Mouse (Mus musculus) myocyte (in vitro differentiated cells): Measurements from ENCODE around the gene 4931406P16Rik.

Experiments
- E2F4 ChIP-seq: IDR thresholded peaks from one replicate; pipeline ENCODE4 v1.6.1; 2011; ENCODE audit warnings: mild to moderate bottlenecking, control low read depth, moderate library complexity; ENCODE audit not compliant: insufficient read depth
- MYOD1 ChIP-seq, 3 experiments: IDR thresholded peaks; one replicate each; pipeline ENCODE4 v1.6.1; 2011; ENCODE audit warnings: control low read depth in 2 of 3, low read depth in 2 of 3, mild to moderate bottlenecking in 2 of 3, moderate library complexity in 1 of 3; ENCODE audit not compliant: insufficient read length in 2 of 3, control insufficient read depth in 1 of 3
- POLR2A ChIP-seq: IDR thresholded peaks from one replicate; pipeline ENCODE4 v1.6.1; 2011; ENCODE audit warnings: low read depth, mild to moderate bottlenecking, control low read depth, moderate library complexity; ENCODE audit not compliant: insufficient read length
- POLR2AphosphoS2 ChIP-seq: IDR thresholded peaks from one replicate; pipeline ENCODE4 v1.6.1; 2011; ENCODE audit warnings: low read depth, control low read depth; ENCODE audit not compliant: insufficient read length
- SRF ChIP-seq: IDR thresholded peaks from one replicate; pipeline ENCODE4 v1.6.1; 2011; ENCODE audit warnings: low read depth; ENCODE audit not compliant: control insufficient read depth, insufficient read length
- TCF12 ChIP-seq: IDR thresholded peaks from one replicate; pipeline ENCODE4 v1.6.1; 2011; ENCODE audit warnings: mild to moderate bottlenecking, control low read depth; ENCODE audit not compliant: poor library complexity, insufficient read depth, severe bottlenecking
- TCF3 ChIP-seq: IDR thresholded peaks from one replicate; pipeline ENCODE4 v1.6.1; 2011; ENCODE audit warnings: low read depth, control low read depth; ENCODE audit not compliant: insufficient read length

DNA sequence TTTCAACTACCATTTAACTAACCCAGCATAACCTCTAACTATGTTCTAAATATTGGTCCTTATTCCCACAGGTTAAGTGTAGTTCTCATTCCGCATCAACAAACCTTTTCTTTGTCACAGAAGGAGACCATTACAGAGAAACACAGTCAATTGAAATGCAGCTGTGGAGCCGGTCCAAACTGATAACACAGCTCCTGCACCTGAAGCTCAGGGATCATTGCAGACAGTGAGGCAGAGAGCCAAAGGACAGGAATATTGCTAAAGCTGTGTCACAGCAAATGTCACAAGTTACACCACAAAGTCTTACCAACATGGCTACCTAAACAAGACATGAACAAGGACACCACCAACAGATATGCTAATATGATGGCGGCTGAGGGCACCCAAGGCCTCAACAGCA lies 37.3 kb downstream of the 4931406P16Rik start:
- TF ChIP-seq TCF12 (no peak), POLR2A (no peak), POLR2AphosphoS2 (no peak), E2F4 (no peak), MYOD1 (IDR thresholded peaks at IDR 0.05; ENCODE audit: control insufficient read depth in 1 of 3, insufficient read length in 2 of 3, low read depth in 2 of 3) (no peak), TCF3 (no peak), SRF (no peak)
